Mouse (Mus musculus) G1E (cell line): ENCODE data around the gene Eif2d.

ENCODE experiments used
- CTCF ChIP-seq: IDR thresholded peaks from 2 replicates; pipeline ENCODE4 v1.5.1; 2012; ENCODE audit warnings: low read depth, low read length, inconsistent platforms, mixed read lengths
- GATA1 ChIP-seq: IDR thresholded peaks from 2 replicates; pipeline ENCODE4 v1.6.1; 2012; ENCODE audit warnings: borderline replicate concordance, low read length, inconsistent platforms, mixed read lengths
- GATA2 ChIP-seq: IDR thresholded peaks from 2 replicates; pipeline ENCODE4 v1.6.1; 2012; ENCODE audit warnings: low read depth, low read length, inconsistent platforms, borderline replicate concordance
- POLR2AphosphoS5 ChIP-seq: IDR thresholded peaks from 2 replicates; pipeline ENCODE4 v1.6.1; 2012; ENCODE audit warnings: low read depth, low read length, inconsistent platforms; ENCODE audit not compliant: insufficient replicate concordance
- TAL1 ChIP-seq: conservative IDR thresholded peaks from 2 replicates; pipeline ENCODE4 v1.6.1; 2012; ENCODE audit warnings: low read depth, low read length, inconsistent platforms, mixed read lengths

GRCm38 (mm10) chr1:131175189-131175588 is 22.2 kb downstream of the Eif2d start:
- no peak for TF ChIP-seq CTCF
- TF ChIP-seq GATA1, result no peak
- TF ChIP-seq TAL1, result no peak
- TF ChIP-seq POLR2AphosphoS5, result no peak
- no peak for TF ChIP-seq GATA2
